Mouse (Mus musculus): Measurements from ENCODE around the gene Pfn3.

Pfn3 gene

DNA sequence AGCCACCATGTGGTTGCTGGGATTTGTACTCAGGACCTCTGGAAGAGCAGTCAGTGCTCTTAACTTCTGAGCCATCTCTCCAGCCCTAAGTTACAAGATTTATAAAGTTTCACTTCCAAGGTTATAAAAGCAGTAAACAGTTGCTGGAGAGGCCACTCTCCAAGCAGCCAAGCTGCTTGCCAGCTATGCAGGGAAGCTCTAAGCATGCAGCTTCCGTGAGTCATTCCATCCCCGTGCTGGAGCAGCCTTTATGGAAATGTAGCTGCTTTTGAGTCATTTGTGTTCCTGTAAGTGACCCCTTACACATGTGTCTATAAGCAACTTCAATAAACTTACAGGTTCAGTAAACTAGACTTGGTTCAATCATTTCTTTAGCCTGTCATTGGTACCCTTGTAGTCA, 15.5 kb upstream of the Pfn3 start:
- DNase-seq (ENCODE audit: low read depth), result peak; percentile 24

DNA sequence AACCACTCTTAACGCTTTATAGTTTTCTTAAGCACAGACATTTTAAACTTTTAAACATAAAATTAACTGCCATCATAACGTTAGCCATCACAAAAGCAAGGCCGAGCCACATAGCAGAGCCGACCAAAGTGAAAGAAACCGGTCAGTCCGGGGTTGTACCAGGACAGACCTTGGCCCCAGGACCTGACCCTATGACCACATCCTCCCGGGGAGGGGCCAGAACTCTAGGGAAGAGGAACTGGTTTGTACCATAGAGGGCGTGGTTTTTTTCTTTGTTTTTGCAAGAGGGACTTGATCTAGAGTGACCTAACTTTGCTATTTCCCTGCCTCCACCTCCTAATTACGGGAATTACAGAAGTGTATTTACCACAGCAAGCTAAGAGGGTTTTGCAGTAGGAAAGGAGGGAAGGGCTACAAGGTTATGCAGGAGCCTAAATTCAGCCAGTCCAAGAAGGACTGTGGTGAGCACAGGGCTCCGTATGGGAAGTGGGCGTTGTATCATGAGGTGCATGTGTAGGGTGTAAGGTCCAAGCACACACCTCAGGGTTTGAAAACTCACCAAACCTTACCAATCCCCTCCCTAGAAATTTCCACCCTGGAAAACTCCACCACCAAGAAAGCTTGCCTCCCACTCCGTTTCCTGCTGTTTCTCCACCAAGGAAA, 14.3 kb upstream of the Pfn3 start:
- no peak for DNase-seq (ENCODE audit: low read depth)

GRCm38 (mm10) chr13:55426613-55427012, 11.6 kb upstream of the Pfn3 start, which contains the start of gene F12:
F12 (minus strand) TSS chr13:55426793.
- no peak for DNase-seq (ENCODE audit: low read depth)

DNA sequence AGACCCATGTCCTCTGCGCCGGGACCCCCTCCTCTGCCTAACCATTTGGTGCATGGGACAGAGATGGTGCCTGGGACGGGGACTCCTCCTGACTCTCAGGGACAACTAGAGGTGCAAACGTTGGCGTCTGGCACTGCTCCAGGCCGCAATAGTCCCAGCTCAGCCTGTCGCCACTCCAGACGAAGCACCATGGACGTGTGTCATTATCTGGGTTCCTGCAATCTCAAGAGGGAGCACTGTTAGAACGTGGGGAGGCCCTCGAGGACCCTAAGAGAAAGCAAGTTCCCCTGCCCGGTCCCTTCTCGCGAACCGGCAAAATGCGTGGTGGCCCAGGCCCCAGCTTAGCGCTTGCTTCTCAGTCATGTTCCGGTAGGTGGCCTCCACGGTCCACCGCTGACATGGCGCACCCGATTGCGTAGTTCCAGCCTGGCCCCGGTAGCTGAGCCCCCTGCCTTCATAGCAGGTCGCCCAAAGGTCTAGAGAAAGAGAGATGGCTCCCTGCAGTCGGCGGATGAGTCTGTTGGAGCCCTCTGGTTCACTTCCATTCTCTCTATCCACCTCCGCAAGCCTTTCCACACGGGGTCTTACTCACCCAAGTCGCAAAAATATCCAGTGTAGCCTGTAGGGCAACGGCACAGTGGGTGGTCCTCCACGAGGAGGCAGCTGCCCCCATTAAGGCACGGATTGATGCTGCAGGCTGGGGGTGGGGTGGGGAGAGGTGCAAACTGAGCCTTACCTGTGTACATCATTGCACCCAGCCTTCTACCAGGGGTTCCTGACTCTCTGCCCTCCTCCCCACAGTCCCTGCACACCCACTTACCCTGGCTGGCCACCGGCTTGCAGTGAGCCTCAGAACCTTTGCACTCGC, 6.1 kb upstream of the Pfn3 start:
- no peak for DNase-seq (ENCODE audit: low read depth)

- no peak for DNase-seq (ENCODE audit: low read depth)
These were observed 5.2 kb upstream of the Pfn3 start for GRCm38 (mm10) chr13:55420018-55420932.

GRCm38 (mm10) chr13:55419142-55419541, 4.1 kb upstream of the Pfn3 start:
- DNase-seq (ENCODE audit: low read depth), result no peak

- peak; percentile 59 for DNase-seq (ENCODE audit: low read depth)
These were observed 3.0 kb upstream of the Pfn3 start for GRCm38 (mm10) chr13:55418004-55418403.

GRCm38 (mm10) chr13:55413333-55413732, 1.7 kb downstream of the Pfn3 start:
- DNase-seq (ENCODE audit: low read depth), result no peak

DNA sequence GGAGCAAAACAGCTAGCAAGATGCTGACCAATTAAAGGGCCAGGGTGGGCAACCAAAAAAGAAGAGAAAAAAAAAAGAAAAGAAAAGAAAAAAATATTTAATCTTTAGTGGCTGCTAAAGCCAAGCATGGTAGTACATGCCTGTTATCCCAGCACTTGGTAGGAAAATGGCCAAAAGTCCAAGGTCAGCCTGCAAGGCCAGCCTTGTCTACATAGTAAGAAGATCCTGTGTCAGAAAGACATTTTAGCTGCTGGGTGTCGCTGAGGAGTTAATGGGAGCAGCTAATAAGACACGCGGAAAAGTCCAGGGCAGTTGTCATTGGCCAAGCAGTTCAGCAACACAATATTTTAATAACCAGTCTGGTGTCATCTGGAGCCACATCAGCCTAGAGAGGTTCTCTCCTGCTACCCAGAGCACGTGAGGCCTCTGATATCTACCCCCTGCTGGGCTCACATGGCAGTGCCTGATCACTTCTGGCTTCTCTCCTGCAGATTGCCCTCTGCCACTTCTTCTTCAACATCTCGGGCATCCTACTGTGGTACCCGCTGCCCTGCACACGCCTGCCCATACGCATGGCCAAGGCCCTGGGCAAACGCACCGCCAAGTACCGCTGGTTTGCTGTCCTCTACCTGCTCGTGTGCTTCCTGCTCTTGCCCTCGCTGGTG, 2.3 kb downstream of the Pfn3 start:
- no peak for DNase-seq (ENCODE audit: low read depth)

- DNase-seq (ENCODE audit: low read depth), result no peak
These were observed 3.2 kb downstream of the Pfn3 start for GRCm38 (mm10) chr13:55411826-55412225.

GRCm38 (mm10) chr13:55408546-55409120, 6.4 kb downstream of the Pfn3 start:
- no peak for DNase-seq (ENCODE audit: low read depth)

DNA sequence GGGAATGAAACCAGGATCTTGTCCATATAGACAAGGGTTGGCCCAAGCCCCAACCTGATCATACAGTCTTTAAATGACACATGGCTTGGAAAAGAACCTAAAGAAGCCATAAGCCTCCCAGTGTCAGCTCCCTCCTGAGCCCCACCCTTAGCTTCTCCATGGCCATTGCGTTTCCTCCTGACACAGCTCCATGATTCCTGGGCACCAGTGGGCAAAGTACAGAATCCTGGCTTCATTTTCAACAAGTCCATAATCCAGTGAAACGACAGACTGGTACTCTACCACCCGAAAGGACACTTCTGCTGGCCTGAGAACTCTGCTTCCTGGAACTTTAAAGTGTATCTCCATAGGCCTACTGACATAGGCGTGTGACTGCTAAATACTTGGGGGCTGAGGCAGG, 7.7 kb downstream of the Pfn3 start:
- no peak for DNase-seq (ENCODE audit: low read depth)

GRCm38 (mm10) chr13:55405783-55406390, 9.1 kb downstream of the Pfn3 start:
- no peak for DNase-seq (ENCODE audit: low read depth)

DNA sequence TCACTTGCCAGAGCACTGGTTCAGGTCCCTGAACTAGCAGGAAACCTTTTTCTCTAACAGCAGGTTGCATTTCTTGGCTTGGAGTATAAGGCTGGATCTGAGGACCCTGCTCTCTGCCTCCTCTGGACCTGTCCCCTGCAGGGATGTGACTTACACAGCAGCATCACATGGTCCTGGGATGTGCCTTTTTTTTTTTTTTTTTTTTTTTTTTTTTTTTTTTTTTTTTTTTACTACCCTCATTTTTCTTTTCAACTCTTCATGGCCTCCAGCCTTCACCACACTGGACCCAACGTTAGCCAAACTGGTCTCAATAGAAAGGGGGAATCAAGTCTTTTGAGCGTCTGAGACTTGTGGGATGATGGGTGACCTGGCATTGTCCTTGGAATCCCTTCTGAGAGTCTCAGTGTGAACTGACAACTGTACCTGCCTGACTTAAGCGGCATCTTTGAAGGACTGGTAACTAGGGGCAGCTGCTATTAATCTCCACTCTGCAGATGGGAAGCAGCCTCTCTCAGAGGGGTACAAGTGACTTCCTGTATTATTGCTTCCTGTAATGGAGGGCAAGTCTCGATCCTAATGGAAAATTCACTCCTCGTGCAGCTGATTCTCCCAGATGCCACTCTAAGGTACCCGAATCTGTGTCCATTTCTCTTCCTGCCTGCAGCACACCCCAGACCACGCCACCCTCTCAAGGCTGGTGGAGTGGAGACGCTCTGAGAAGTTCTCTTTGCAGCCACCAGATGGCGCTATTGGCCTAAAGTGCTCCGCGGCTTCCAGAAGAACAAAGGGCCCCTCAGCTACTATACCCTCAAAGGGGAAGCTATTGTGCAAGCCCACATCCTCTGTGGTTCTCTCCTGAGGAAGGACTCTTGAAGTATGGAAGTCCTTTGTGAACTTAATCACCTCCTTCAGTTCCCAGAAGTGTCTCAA, 9.9 kb downstream of the Pfn3 start:
- no peak for DNase-seq (ENCODE audit: low read depth)

- no peak for DNase-seq (ENCODE audit: low read depth)
These were observed 10.8 kb downstream of the Pfn3 start for GRCm38 (mm10) chr13:55403935-55404852.

GRCm38 (mm10) chr13:55403266-55403665, 11.8 kb downstream of the Pfn3 start:
- DNase-seq (ENCODE audit: low read depth), result no peak

GRCm38 (mm10) chr13:55400039-55400346, 15.0 kb downstream of the Pfn3 start:
- DNase-seq (ENCODE audit: low read depth), result no peak

- no peak for DNase-seq (ENCODE audit: low read depth)
These were observed 15.6 kb downstream of the Pfn3 start for GRCm38 (mm10) chr13:55399300-55400038.

Data from fibroblast of lung, adult 2 months (primary cell).